Mouse (Mus musculus): Measurements from ENCODE around the gene Sh2d1b1.

Sh2d1b1 gene

DNA sequence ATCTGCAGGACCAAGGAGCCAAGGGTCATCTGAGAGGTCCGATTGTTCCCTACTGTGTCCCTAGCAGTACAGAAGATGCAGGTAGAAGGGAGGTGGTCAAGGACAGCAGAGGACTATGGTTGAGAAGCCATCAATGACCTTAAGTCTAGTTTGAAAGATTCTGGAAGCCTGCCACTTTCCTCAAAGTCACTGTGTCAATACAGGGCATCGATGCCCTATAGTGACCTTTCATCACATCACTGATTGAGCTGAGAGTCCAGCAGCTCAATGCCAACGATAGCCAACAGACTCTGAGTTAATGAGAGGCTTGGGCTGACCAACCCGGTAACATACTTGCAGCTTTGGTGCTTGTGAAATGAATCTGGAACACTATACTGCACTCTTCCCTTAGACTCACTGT lies 48.2 kb downstream of the Sh2d1b1 start:
- DNase-seq, result no peak

DNA sequence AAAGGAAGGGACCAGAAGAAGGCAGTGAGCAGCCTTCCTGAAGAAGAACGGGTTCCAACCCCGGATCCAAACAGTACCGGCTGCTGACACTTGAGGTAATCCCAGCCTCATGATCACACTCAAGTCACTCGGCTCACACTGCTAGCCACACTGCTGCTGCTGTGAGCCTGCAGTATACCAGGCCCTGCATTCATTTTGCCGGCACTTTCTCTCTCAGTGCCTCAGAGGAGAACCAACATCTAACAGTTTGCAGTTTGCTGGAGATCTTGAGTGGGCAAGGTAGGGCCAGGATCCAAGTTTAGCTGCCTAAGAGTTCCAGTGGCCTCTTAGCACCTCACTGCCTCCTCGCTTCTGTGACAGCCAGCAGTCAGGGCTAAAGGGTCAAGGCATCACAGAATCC lies 54.8 kb downstream of the Sh2d1b1 start:
- DNase-seq, result no peak

DNA sequence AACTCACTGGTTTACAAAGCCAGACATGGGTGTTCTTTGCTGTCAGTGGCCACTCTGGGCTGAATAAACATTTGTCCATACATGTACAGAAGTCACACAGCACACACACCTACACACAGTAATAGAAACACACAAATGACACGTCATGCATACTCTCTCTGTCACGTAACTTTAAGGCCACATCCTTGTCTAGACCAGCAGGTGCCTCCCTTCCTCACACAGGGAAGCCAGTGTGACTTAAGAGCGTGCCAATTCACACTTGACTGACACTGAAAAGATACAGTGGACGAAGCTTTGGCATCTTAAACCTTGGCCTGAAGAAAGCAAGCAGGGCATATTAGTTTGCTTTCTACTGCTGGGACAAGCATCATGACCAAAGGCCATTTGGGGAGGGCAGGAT lies 55.7 kb downstream of the Sh2d1b1 start:
- DNase-seq, result no peak

All from thymus, adult 18-20 months (tissue).